Mouse (Mus musculus) liver, embryonic 15.5 days (tissue): ENCODE results near the gene Dcxr. TPM values are rescaled to one million over a fixed set of nuclear protein-coding genes. Genes with fewer than 3 reads are reported as not detected.
"Not testable (repeated sequence)": the region's sequence is repeated elsewhere in the genome, so short reads cannot be mapped to it uniquely, and the experiment has no call there.

Experiments
- ATAC-seq: fragments of 200-750 bp; cut with Nextera tagmentation; 2 replicates; pipeline ENCODE4 v1.8.0; 2017; ENCODE audit warnings: moderate number of reproducible peaks, mild to moderate bottlenecking, moderate library complexity; ENCODE audit not compliant: insufficient read depth
- H3K27ac ChIP-seq: fragments of 300-500 bp; sonication (generic); replicated peaks from 2 replicates; pipeline ENCODE4 v1.5.1; 2015; ENCODE audit warnings: mild to moderate bottlenecking, inconsistent platforms
- H3K27me3 ChIP-seq: fragments of 300-500 bp; sonication (generic); 2 replicates; pipeline ENCODE4 v1.6.1; 2015; ENCODE audit warnings: mild to moderate bottlenecking, inconsistent platforms
- H3K36me3 ChIP-seq: fragments of 300-500 bp; sonication (generic); replicated peaks from 2 replicates; pipeline ENCODE4 v1.6.1; 2015; ENCODE audit warnings: moderate library complexity, mild to moderate bottlenecking, inconsistent platforms
- H3K4me1 ChIP-seq: fragments of 300-500 bp; sonication (generic); replicated peaks from 2 replicates; pipeline ENCODE4 v1.6.1; 2015; ENCODE audit warnings: inconsistent platforms
- H3K4me2 ChIP-seq: fragments of 300-500 bp; sonication (generic); 2 replicates; pipeline ENCODE4 v1.6.1; 2015; ENCODE audit warnings: moderate library complexity, mild to moderate bottlenecking, inconsistent platforms
- H3K4me3 ChIP-seq: fragments of 300-500 bp; sonication (generic); replicated peaks from 2 replicates; pipeline ENCODE4 v1.5.1; 2015; ENCODE audit warnings: mild to moderate bottlenecking, inconsistent platforms
- H3K9ac ChIP-seq: fragments of 300-500 bp; sonication (generic); 2 replicates; pipeline ENCODE4 v1.6.1; 2015; ENCODE audit warnings: moderate library complexity, mild to moderate bottlenecking, inconsistent platforms
- H3K9me3 ChIP-seq: fragments of 300-500 bp; sonication (generic); replicated peaks from 2 replicates; pipeline ENCODE4 v1.6.1; 2016; ENCODE audit warnings: inconsistent platforms
- WGBS: fragments of 180-500 bp; shearing (Covaris S2); methylation state at CpG from one replicate; pipeline ENCODE4 v1.1.7; 2015; ENCODE audit warnings: mixed read lengths; ENCODE audit not compliant: insufficient replicate concordance; 5-methylcytosine and 5-hydroxymethylcytosine counted together
- polyA plus RNA-seq: library from polyadenylated mRNA; unstranded; fragments of >200 nt; fragmentation: Nextera tagmentation; extraction: Ambion mirVana; gene quantifications from 2 replicates; pipeline ENCODE4 v1.2.1, GENCODE M21; 2015

Dcxr gene
- polyA plus RNA-seq, 1 experiment from 2014 or later, result 20.2 TPM

GRCm38 (mm10) chr11:120686650-120687272, 40.3 kb downstream of the Dcxr start:
- no peak overlapping the region for H3K9ac ChIP-seq
- H3K4me2 ChIP-seq, result no peak overlapping the region
- no peaks in the 10 kb centered on the region for H3K9me3 ChIP-seq
- H3K36me3 ChIP-seq, result peaks cover 35% of the 10 kb centered on the region
- H3K27ac ChIP-seq, result no peak overlapping the region
- H3K4me3 ChIP-seq, result no peak overlapping the region
- WGBS, result 79% methylated on average over 20 of the region's 20 CpGs
- ATAC-seq, result no peak
- H3K4me1 ChIP-seq, result 0 out of 2 replicates have a peak, but pooled peaks cover 4% of the 10 kb centered on the region
- H3K27me3 ChIP-seq, result no peaks in the 10 kb centered on the region

GRCm38 (mm10) chr11:120684660-120685059, 42.4 kb downstream of the Dcxr start:
- no peak overlapping the region for H3K4me3 ChIP-seq
- no peak overlapping the region for H3K27ac ChIP-seq
- H3K9me3 ChIP-seq, result no peaks in the 10 kb centered on the region
- peaks cover 42% of the 10 kb centered on the region for H3K36me3 ChIP-seq
- no peak overlapping the region for H3K4me2 ChIP-seq
- WGBS, result 61% methylated on average over 2 of the region's 2 CpGs
- no peak overlapping the region for H3K9ac ChIP-seq
- H3K27me3 ChIP-seq, result no peaks in the 10 kb centered on the region
- no peak for ATAC-seq
- H3K4me1 ChIP-seq, result 0 out of 2 replicates have a peak, but pooled peaks cover 4% of the 10 kb centered on the region

- H3K36me3 ChIP-seq, result peaks cover 42% of the 10 kb centered on the region
- H3K4me2 ChIP-seq, result no peak overlapping the region
- no peak overlapping the region for H3K4me3 ChIP-seq
- ATAC-seq, result no peak
- 0 out of 2 replicates have a peak, but pooled peaks cover 4% of the 10 kb centered on the region for H3K4me1 ChIP-seq
- no peaks in the 10 kb centered on the region for H3K27me3 ChIP-seq
- H3K27ac ChIP-seq, result no peak overlapping the region
- H3K9me3 ChIP-seq, result no peaks in the 10 kb centered on the region
- WGBS, result 70% methylated on average over 2 of the region's 2 CpGs
- no peak overlapping the region for H3K9ac ChIP-seq
Observed at GRCm38 (mm10) chr11:120684086-120684485, 43.0 kb downstream of the Dcxr start.

- no peak overlapping the region for H3K9ac ChIP-seq
- no peak overlapping the region for H3K4me3 ChIP-seq
- WGBS, result 64% methylated on average over 3 of the region's 3 CpGs
- no peak for ATAC-seq
- 0 out of 2 replicates have a peak, but pooled peaks cover 4% of the 10 kb centered on the region for H3K4me1 ChIP-seq
- peaks cover 41% of the 10 kb centered on the region for H3K36me3 ChIP-seq
- H3K27me3 ChIP-seq, result no peaks in the 10 kb centered on the region
- H3K27ac ChIP-seq, result no peak overlapping the region
- H3K9me3 ChIP-seq, result no peaks in the 10 kb centered on the region
- H3K4me2 ChIP-seq, result no peak overlapping the region
Observed at GRCm38 (mm10) chr11:120683536-120683935, 43.5 kb downstream of the Dcxr start.

GRCm38 (mm10) chr11:120682683-120683082, 44.4 kb downstream of the Dcxr start:
- H3K36me3 ChIP-seq, result peaks cover 46% of the 10 kb centered on the region

GRCm38 (mm10) chr11:120679909-120680308, 47.2 kb downstream of the Dcxr start:
- H3K9ac ChIP-seq, result no peak overlapping the region
- no peak overlapping the region for H3K27ac ChIP-seq
- H3K9me3 ChIP-seq, result no peaks in the 10 kb centered on the region
- no peak overlapping the region for H3K4me2 ChIP-seq
- WGBS, result 66% methylated on average over 3 of the region's 3 CpGs
- ATAC-seq, result no peak
- no peak overlapping the region for H3K4me3 ChIP-seq
- H3K27me3 ChIP-seq, result no peaks in the 10 kb centered on the region
- H3K36me3 ChIP-seq, result peaks cover 43% of the 10 kb centered on the region
- H3K4me1 ChIP-seq, result peaks cover 19% of the 10 kb centered on the region

More at GRCm38 (mm10) chr11:120682683-120683082, 44.4 kb downstream of the Dcxr start:
- ATAC-seq, result no peak
- Histone ChIP-seq H3K4me2 (no peak overlapping the region), H3K27ac (no peak overlapping the region), H3K4me3 (no peak overlapping the region), H3K9ac (no peak overlapping the region), H3K9me3 (no peaks in the 10 kb centered on the region), H3K27me3 (no peaks in the 10 kb centered on the region), H3K4me1 (0 out of 2 replicates have a peak, but pooled peaks cover 4% of the 10 kb centered on the region)
- 82% methylated on average over 5 of the region's 5 CpGs for WGBS

GRCm38 (mm10) chr11:120676951-120677350, 50.1 kb downstream of the Dcxr start:
- no peaks in the 10 kb centered on the region for H3K27me3 ChIP-seq
- H3K9me3 ChIP-seq, result no peaks in the 10 kb centered on the region
- no peak overlapping the region for H3K4me3 ChIP-seq
- 75% methylated on average over 4 of the region's 4 CpGs for WGBS
- H3K4me2 ChIP-seq, result no peak overlapping the region
- H3K9ac ChIP-seq, result no peak overlapping the region
- ATAC-seq, result no peak
- peaks cover 43% of the 10 kb centered on the region for H3K36me3 ChIP-seq
- no peak overlapping the region; the same call in 1 of the 2 replicates for H3K27ac ChIP-seq
- H3K4me1 ChIP-seq, result peaks cover 42% of the 10 kb centered on the region

- H3K4me2 ChIP-seq, H3K27ac ChIP-seq, H3K27me3 ChIP-seq, H3K4me3 ChIP-seq, H3K9me3 ChIP-seq, H3K9ac ChIP-seq, ATAC-seq: not testable (repeated sequence)
- Histone ChIP-seq H3K4me1 (peaks cover 42% of the 10 kb centered on the region), H3K36me3 (peaks cover 37% of the 10 kb centered on the region)
- WGBS, result 54% methylated on average over 5 of the region's 5 CpGs
Observed at GRCm38 (mm10) chr11:120675875-120676274, 51.2 kb downstream of the Dcxr start.

Other genes with a start within 250 kb of the Dcxr start
- gene Mrpl12, start 242.7 kb downstream of the Dcxr start, polyA plus RNA-seq, result 89.5 and 90.2 TPM in 2 replicates
- gene Slc25a10, start 235.4 kb downstream of the Dcxr start, polyA plus RNA-seq, result 42.8 and 46.5 TPM in 2 replicates
- 16.9 and 20.5 TPM in 2 replicates for gene Gcgr, start 196.6 kb downstream of the Dcxr start, polyA plus RNA-seq
- gene Mcrip1, start 177.6 kb downstream of the Dcxr start, polyA plus RNA-seq, result 41.8 and 47.6 TPM in 2 replicates
- gene Ppp1r27, start 176.1 kb downstream of the Dcxr start, polyA plus RNA-seq, result 0.36 and 0.38 TPM in 2 replicates
- 635 and 803 TPM in 2 replicates for gene P4hb, start 154.0 kb downstream of the Dcxr start, polyA plus RNA-seq
- gene Arhgdia, start 145.7 kb downstream of the Dcxr start, polyA plus RNA-seq, result 222 and 238 TPM in 2 replicates
- gene Alyref, start 128.9 kb downstream of the Dcxr start, polyA plus RNA-seq, result 253 and 277 TPM in 2 replicates
- 76.2 and 79.0 TPM in 2 replicates for gene Anapc11, start 128.9 kb downstream of the Dcxr start, polyA plus RNA-seq
- gene Npb, start 118.8 kb downstream of the Dcxr start, polyA plus RNA-seq, result 14.7 and 15.8 TPM in 2 replicates
- gene Pcyt2, start 109.3 kb downstream of the Dcxr start, polyA plus RNA-seq, result 138 and 165 TPM in 2 replicates
- 32.3 and 36.9 TPM in 2 replicates for gene Sirt7, start 102.0 kb downstream of the Dcxr start, polyA plus RNA-seq
- gene Mafg, start 93.7 kb downstream of the Dcxr start, polyA plus RNA-seq, result 37.6 and 42.3 TPM in 2 replicates
- 5.1 and 5.7 TPM in 2 replicates for gene Pycr1, start 83.5 kb downstream of the Dcxr start, polyA plus RNA-seq
- 0.29 and 1.0 TPM in 2 replicates for gene Myadml2, start 79.1 kb downstream of the Dcxr start, polyA plus RNA-seq
- 0.33 and 0.40 TPM in 2 replicates for gene Notum, start 66.1 kb downstream of the Dcxr start, polyA plus RNA-seq
- gene Aspscr1, start 54.3 kb downstream of the Dcxr start, polyA plus RNA-seq, result 45.1 and 47.9 TPM in 2 replicates
- gene Cenpx, start 13.5 kb downstream of the Dcxr start, polyA plus RNA-seq, result 80.9 and 88.4 TPM in 2 replicates
- 9.7 and 11.5 TPM in 2 replicates for gene Lrrc45, start 13.4 kb downstream of the Dcxr start, polyA plus RNA-seq
- 0.96 and 1.5 TPM in 2 replicates for gene Rac3, start 5.8 kb downstream of the Dcxr start, polyA plus RNA-seq
- gene Cbr2, start 4.8 kb upstream of the Dcxr start, polyA plus RNA-seq, result 0.37 TPM in 1 of 2 replicates, not detected in the other
- gene Hmga1b, start 35.5 kb upstream of the Dcxr start, polyA plus RNA-seq, result 0.94 and 2.6 TPM in 2 replicates
- gene Rfng, start 56.9 kb upstream of the Dcxr start, polyA plus RNA-seq, result 11.5 and 12.0 TPM in 2 replicates
- gene Gps1, start 57.0 kb upstream of the Dcxr start, polyA plus RNA-seq, result 72.0 and 77.3 TPM in 2 replicates
- 58.3 and 61.3 TPM in 2 replicates for gene Dus1l, start 69.1 kb upstream of the Dcxr start, polyA plus RNA-seq
- gene Fasn, start 97.3 kb upstream of the Dcxr start, polyA plus RNA-seq, result 20.1 and 24.9 TPM in 2 replicates
- gene Ccdc57, start 205.6 kb upstream of the Dcxr start, polyA plus RNA-seq, result 1.8 TPM in 2 replicates
- gene Slc16a3, start 221.2 kb upstream of the Dcxr start, polyA plus RNA-seq, result 73.5 and 82.2 TPM in 2 replicates